ENCODE assay signal across 25 mouse cellular contexts in the genomic region with DNA sequence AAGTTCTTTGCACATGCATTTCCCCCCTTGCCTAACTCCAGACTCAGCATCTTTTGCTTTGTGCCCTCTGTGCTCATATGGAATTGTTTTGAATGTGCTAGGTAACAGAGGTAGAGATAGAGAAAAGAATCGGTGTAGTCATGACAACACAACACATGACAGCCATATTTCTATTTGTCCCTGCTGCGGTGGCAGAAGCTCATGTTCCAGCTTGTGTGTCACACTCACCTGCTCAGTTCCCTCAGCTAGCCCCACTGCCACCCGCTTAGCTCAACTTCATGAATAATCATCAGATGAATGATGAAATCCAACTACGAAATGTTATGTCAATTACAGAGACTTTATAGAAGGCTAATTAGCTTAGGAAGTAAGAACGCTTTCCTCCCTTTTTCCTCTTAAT.
A peak's percentile ranks its signal among the peaks of the same experiment; 100 is the strongest.
DNase-seq lines count a peak whose midpoint lies in the region; ATAC-seq and TF ChIP-seq lines count a peak whose summit lies in the region.
"Had no signal": no experiment of that assay in that cellular context is flagged by ENCODE, and none has a peak within 500 bp of the region (broad histone marks: within the 10 kb centered on the region; RNA-seq: fewer than 3 reads in every experiment).

No protein-coding gene starts in this region.

- WGBS in forebrain, embryonic 13.5 days, result 56% methylated on average over 5 of the region's 5 CpGs
- 58% methylated on average over 5 of the region's 5 CpGs for WGBS in forebrain, embryonic 12.5 days
- WGBS in hindbrain, postnatal 0 days, result 48% methylated on average over 5 of the region's 5 CpGs
- 74% methylated on average over 5 of the region's 5 CpGs for WGBS in hindbrain, embryonic 12.5 days
- 75% methylated on average over 5 of the region's 5 CpGs for WGBS in midbrain, embryonic 13.5 days
- WGBS in midbrain, embryonic 14.5 days, result 74% methylated on average over 5 of the region's 5 CpGs

- no peaks in the 10 kb centered on the region for H3K9me3 ChIP-seq in forebrain, embryonic 13.5 days (replicated peaks)
- no peaks in the 10 kb centered on the region for H3K9me3 ChIP-seq in forebrain, embryonic 12.5 days
- no peaks in the 10 kb centered on the region for H3K9me3 ChIP-seq in hindbrain, postnatal 0 days (ENCODE audit: low read length)
- no peaks in the 10 kb centered on the region for H3K9me3 ChIP-seq in hindbrain, embryonic 12.5 days (replicated peaks)
- H3K9me3 ChIP-seq in midbrain, embryonic 13.5 days, result no peaks in the 10 kb centered on the region
- H3K9me3 ChIP-seq in midbrain, embryonic 14.5 days (ENCODE audit: control insufficient read depth, low read length), result no peaks in the 10 kb centered on the region
- H3K9me3 ChIP-seq: embryonic facial prominence, embryonic 15.5 days; forebrain, embryonic 10.5 days; G1E; heart, embryonic 12.5 days; hindbrain, embryonic 10.5 days; hindbrain, embryonic 15.5 days had no signal

- peaks cover 61% of the 10 kb centered on the region for H3K27me3 ChIP-seq in forebrain, embryonic 13.5 days
- H3K27me3 ChIP-seq in forebrain, embryonic 12.5 days, result peaks cover 41% of the 10 kb centered on the region
- no peaks in the 10 kb centered on the region for H3K27me3 ChIP-seq in hindbrain, postnatal 0 days (ENCODE audit: insufficient read depth, low read length)
- peaks cover 7% of the 10 kb centered on the region for H3K27me3 ChIP-seq in hindbrain, embryonic 12.5 days
- H3K27me3 ChIP-seq in midbrain, embryonic 13.5 days, result peaks cover 33% of the 10 kb centered on the region
- H3K27me3 ChIP-seq in midbrain, embryonic 14.5 days (ENCODE audit: control insufficient read depth, insufficient read depth, low read length), result no peaks in the 10 kb centered on the region
- H3K27me3 ChIP-seq: embryonic facial prominence, embryonic 15.5 days; heart, embryonic 12.5 days; hindbrain, embryonic 15.5 days had no signal

- DNase-seq in hindbrain, postnatal 0 days (ENCODE audit: low spot score), result no peak
- DNase-seq in midbrain, embryonic 14.5 days, result no peak
- DNase-seq in brain, adult 2 months (ENCODE audit: low read depth, low spot score), result peak; percentile 56
- DNase-seq: adrenal gland, adult 8-10 months; adrenal gland, postnatal 36 days; B cell, adult 2 months; cerebellum, adult 11 months; cerebellum, adult 8-10 months; cerebellum, postnatal 14 days; embryo, embryonic 11 days; gastrocnemius, adult 2 months; gastrocnemius, postnatal 25 days had no signal

- ATAC-seq in forebrain, embryonic 13.5 days, result 0 out of 2 replicates have a peak, but pooled peaks have one; percentile 26
- ATAC-seq in forebrain, embryonic 12.5 days (ENCODE audit: low FRiP score), result no peak
- ATAC-seq in hindbrain, postnatal 0 days, result 0 out of 2 replicates have a peak, but pooled peaks have one; percentile 45
- no peak for ATAC-seq in hindbrain, embryonic 12.5 days (ENCODE audit: low FRiP score)
- peak; percentile 20; the same call in 1 of the 2 replicates for ATAC-seq in midbrain, embryonic 13.5 days
- ATAC-seq in midbrain, embryonic 14.5 days (ENCODE audit: low FRiP score, low TSS enrichment), result no peak
- ATAC-seq: CD4-positive, CD25-positive, alpha-beta regulatory T cell, adult 4 months; inflammation-experienced regulatory T-cells, adult 6 months had no signal

- no peak overlapping the region for H3K4me2 ChIP-seq in forebrain, embryonic 13.5 days
- no peak overlapping the region for H3K4me2 ChIP-seq in forebrain, embryonic 12.5 days
- H3K4me2 ChIP-seq in hindbrain, postnatal 0 days (ENCODE audit: low read depth, low read length), result no peak overlapping the region
- no peak overlapping the region for H3K4me2 ChIP-seq in hindbrain, embryonic 12.5 days (replicated peaks)
- H3K4me2 ChIP-seq in midbrain, embryonic 13.5 days (replicated peaks), result no peak overlapping the region
- H3K4me2 ChIP-seq in midbrain, embryonic 14.5 days (ENCODE audit: low read length), result no peak overlapping the region
- H3K4me2 ChIP-seq: embryonic facial prominence, embryonic 15.5 days; heart, embryonic 12.5 days; hindbrain, embryonic 15.5 days had no signal

- H3K36me3 ChIP-seq in forebrain, embryonic 13.5 days (ENCODE audit: poor library complexity, severe bottlenecking), result no peaks in the 10 kb centered on the region
- H3K36me3 ChIP-seq in forebrain, embryonic 12.5 days (replicated peaks), result no peaks in the 10 kb centered on the region
- H3K36me3 ChIP-seq in hindbrain, postnatal 0 days (ENCODE audit: insufficient read depth, low read length), result no peaks in the 10 kb centered on the region
- no peaks in the 10 kb centered on the region for H3K36me3 ChIP-seq in hindbrain, embryonic 12.5 days
- no peaks in the 10 kb centered on the region for H3K36me3 ChIP-seq in midbrain, embryonic 13.5 days
- no peaks in the 10 kb centered on the region for H3K36me3 ChIP-seq in midbrain, embryonic 14.5 days (ENCODE audit: control insufficient read depth, insufficient read depth, low read length)
- H3K36me3 ChIP-seq: embryonic facial prominence, embryonic 15.5 days; forebrain, embryonic 10.5 days; G1E; heart, embryonic 12.5 days; hindbrain, embryonic 10.5 days; hindbrain, embryonic 15.5 days had no signal

- no peak overlapping the region for H3K9ac ChIP-seq in forebrain, embryonic 13.5 days
- no peak overlapping the region for H3K9ac ChIP-seq in forebrain, embryonic 12.5 days
- no peak overlapping the region for H3K9ac ChIP-seq in hindbrain, postnatal 0 days (replicated peaks; ENCODE audit: low read length)
- no peak overlapping the region for H3K9ac ChIP-seq in hindbrain, embryonic 12.5 days
- no peak overlapping the region for H3K9ac ChIP-seq in midbrain, embryonic 13.5 days (replicated peaks)
- H3K9ac ChIP-seq in midbrain, embryonic 14.5 days (replicated peaks; ENCODE audit: low read length), result no peak overlapping the region
- H3K9ac ChIP-seq: embryonic facial prominence, embryonic 15.5 days; heart, embryonic 12.5 days; hindbrain, embryonic 15.5 days had no signal

- peaks cover 10% of the 10 kb centered on the region for H3K4me1 ChIP-seq in forebrain, embryonic 13.5 days
- peaks cover 9% of the 10 kb centered on the region for H3K4me1 ChIP-seq in forebrain, embryonic 12.5 days
- peaks cover 8% of the 10 kb centered on the region; the same call in 1 of the 2 replicates for H3K4me1 ChIP-seq in hindbrain, postnatal 0 days (ENCODE audit: insufficient read depth, low read length)
- peaks cover 8% of the 10 kb centered on the region for H3K4me1 ChIP-seq in hindbrain, embryonic 12.5 days
- H3K4me1 ChIP-seq in midbrain, embryonic 13.5 days (replicated peaks), result peaks cover 14% of the 10 kb centered on the region
- H3K4me1 ChIP-seq in midbrain, embryonic 14.5 days (ENCODE audit: control insufficient read depth, insufficient read depth, low read length), result 0 out of 2 replicates have a peak, but pooled peaks cover 13% of the 10 kb centered on the region
- H3K4me1 ChIP-seq: embryonic facial prominence, embryonic 15.5 days had no signal

- no peak overlapping the region for H3K27ac ChIP-seq in forebrain, embryonic 13.5 days
- no peak overlapping the region for H3K27ac ChIP-seq in forebrain, embryonic 12.5 days
- no peak overlapping the region for H3K27ac ChIP-seq in hindbrain, postnatal 0 days
- H3K27ac ChIP-seq in hindbrain, embryonic 12.5 days, result no peak overlapping the region
- no peak overlapping the region for H3K27ac ChIP-seq in midbrain, embryonic 13.5 days
- H3K27ac ChIP-seq in midbrain, embryonic 14.5 days (replicated peaks; ENCODE audit: low read depth, low read length), result no peak overlapping the region
- H3K27ac ChIP-seq: embryonic facial prominence, embryonic 15.5 days; forebrain, embryonic 10.5 days; gastrocnemius, adult 2 months; hindbrain, embryonic 10.5 days; hindbrain, embryonic 15.5 days had no signal

- H3K4me3 ChIP-seq in forebrain, embryonic 13.5 days, result no peak overlapping the region
- H3K4me3 ChIP-seq in forebrain, embryonic 12.5 days (replicated peaks), result no peak overlapping the region
- H3K4me3 ChIP-seq in hindbrain, postnatal 0 days (ENCODE audit: low read length), result no peak overlapping the region
- H3K4me3 ChIP-seq in hindbrain, embryonic 12.5 days, result no peak overlapping the region
- H3K4me3 ChIP-seq in midbrain, embryonic 13.5 days (replicated peaks), result no peak overlapping the region
- no peak overlapping the region for H3K4me3 ChIP-seq in midbrain, embryonic 14.5 days (replicated peaks; ENCODE audit: low read depth, low read length)
- H3K4me3 ChIP-seq: embryonic facial prominence, embryonic 15.5 days; erythroblast, embryonic 14.5 days; forebrain, embryonic 10.5 days; gastrocnemius, adult 2 months; heart, embryonic 12.5 days; hindbrain, embryonic 10.5 days; hindbrain, embryonic 15.5 days had no signal

- no peak for TF ChIP-seq CTCF in hindbrain, postnatal 0 days (IDR thresholded peaks at IDR 0.05; ENCODE audit: low read depth)

Comparison
In these comparisons a context has a peak if more than half of its experiments do, and no peak if none do; other contexts are left out.
1. ATAC-seq: peak in forebrain, embryonic 13.5 days (single experiment), hindbrain, postnatal 0 days (single experiment) and midbrain, embryonic 13.5 days (single experiment); none in forebrain, embryonic 12.5 days (single experiment), hindbrain, embryonic 12.5 days (single experiment) and midbrain, embryonic 14.5 days (single experiment).